10 mouse cellular contexts compared by ENCODE assay signal in the genomic region with DNA sequence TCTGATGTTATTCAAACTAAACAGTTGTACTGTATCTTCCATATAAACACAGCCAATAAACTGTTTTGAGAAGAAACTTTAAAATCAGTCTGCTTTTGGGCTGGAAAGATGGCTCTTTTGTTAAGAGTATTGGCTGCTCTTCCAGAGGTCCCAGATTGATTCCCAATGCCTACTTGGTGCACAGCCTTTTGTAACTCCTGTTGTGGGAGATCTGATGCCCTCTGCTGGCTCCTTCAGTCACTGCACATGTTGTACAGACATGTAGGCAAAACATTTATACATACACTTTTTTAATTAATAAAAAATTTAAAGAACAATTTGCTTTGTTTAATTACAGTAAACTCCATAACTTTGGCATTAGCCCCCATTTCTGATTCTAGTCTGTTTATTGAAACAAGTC.
A peak's percentile ranks its signal among the peaks of the same experiment; 100 is the strongest.
DNase-seq lines count a peak whose midpoint lies in the region; ATAC-seq and TF ChIP-seq lines count a peak whose summit lies in the region.
"Had no signal": no experiment of that assay in that cellular context is flagged by ENCODE, and none has a peak within 500 bp of the region (broad histone marks: within the 10 kb centered on the region; RNA-seq: fewer than 3 reads in every experiment).

No protein-coding gene starts in this region.

- no peaks in the 10 kb centered on the region for H3K4me1 ChIP-seq in hindbrain, embryonic 14.5 days (replicated peaks; ENCODE audit: control insufficient read depth, insufficient read depth, low read length)
- H3K4me1 ChIP-seq in hindbrain, embryonic 12.5 days: no peaks in the 10 kb centered on the region
- H3K4me1 ChIP-seq in CH12.LX (ENCODE audit: control insufficient read depth in 1 of 2, insufficient read depth in 2 of 2): no peaks in the 10 kb centered on the region
- no peaks in the 10 kb centered on the region for H3K4me1 ChIP-seq in embryonic facial prominence, embryonic 10.5 days
- H3K4me1 ChIP-seq: midbrain, embryonic 12.5 days had no signal

- H3K79me2 ChIP-seq in CH12.LX (replicated peaks; ENCODE audit: control insufficient read depth, extremely low read depth, insufficient read depth, poor library complexity, severe bottlenecking): no peaks in the 10 kb centered on the region

- TF ChIP-seq RAD21 in CH12.LX (IDR thresholded peaks at IDR 0.05; ENCODE audit: low read depth, low read length): peak; percentile 60

- peak; percentile 67 for DNase-seq in hindbrain, embryonic 14.5 days (ENCODE audit: low spot score)
- peak; percentile 62 for DNase-seq in CH12.LX (ENCODE audit: extremely low read depth)
- DNase-seq in adrenal gland, postnatal 25 days: peak; percentile 55
- DNase-seq in embryonic facial prominence, embryonic 10.5 days (ENCODE audit: low spot score): peak; percentile 61
- peak; percentile 62 for DNase-seq in kidney, postnatal 14 days
- peak; percentile 61 for DNase-seq in lung, postnatal 10 days
- peak; percentile 76 for DNase-seq in splenic B cell, adult 2 months (ENCODE audit: low read depth, low spot score)

- no peak for ATAC-seq in hindbrain, embryonic 14.5 days (ENCODE audit: low FRiP score)
- ATAC-seq in hindbrain, embryonic 12.5 days (ENCODE audit: low FRiP score): no peak

- no peak overlapping the region for H3K9ac ChIP-seq in hindbrain, embryonic 14.5 days
- H3K9ac ChIP-seq in hindbrain, embryonic 12.5 days: no peak overlapping the region
- H3K9ac ChIP-seq in CH12.LX (ENCODE audit: insufficient read depth, low read depth): no peak overlapping the region
- H3K9ac ChIP-seq: midbrain, embryonic 12.5 days had no signal

- dilution Hi-C loops in CH12.LX (cut with MboI; ENCODE audit: extremely low pct_ligation_motif_present, extremely low pct_unique_long_range_greater_than_20kb, low sequenced_read_pairs): no loop called here

- H3K27ac ChIP-seq in hindbrain, embryonic 14.5 days: no peak overlapping the region
- no peak overlapping the region for H3K27ac ChIP-seq in hindbrain, embryonic 12.5 days
- H3K27ac ChIP-seq in CH12.LX (ENCODE audit: insufficient read depth, low read depth): no peak overlapping the region
- H3K27ac ChIP-seq in embryonic facial prominence, embryonic 10.5 days (replicated peaks): no peak overlapping the region
- H3K27ac ChIP-seq: midbrain, embryonic 12.5 days had no signal

- H3K4me2 ChIP-seq in hindbrain, embryonic 14.5 days (replicated peaks): no peak overlapping the region
- H3K4me2 ChIP-seq in hindbrain, embryonic 12.5 days (replicated peaks): no peak overlapping the region
- no peak overlapping the region for H3K4me2 ChIP-seq in CH12.LX (ENCODE audit: insufficient read depth, low read depth, poor library complexity, severe bottlenecking)
- H3K4me2 ChIP-seq: midbrain, embryonic 12.5 days had no signal

- H3K36me3 ChIP-seq in hindbrain, embryonic 14.5 days (replicated peaks; ENCODE audit: control insufficient read depth, insufficient read depth): peaks cover 20% of the 10 kb centered on the region
- H3K36me3 ChIP-seq in hindbrain, embryonic 12.5 days: peaks cover 5% of the 10 kb centered on the region; the same call in 1 of the 2 replicates
- peaks cover 12 to 73% of the 10 kb centered on the region in 2 experiments for H3K36me3 ChIP-seq in CH12.LX (replicated peaks in 1 of 2; ENCODE audit: control insufficient read depth in 1 of 2, insufficient read depth in 1 of 2, low read length in 1 of 2)
- H3K36me3 ChIP-seq in embryonic facial prominence, embryonic 10.5 days (replicated peaks): peaks cover 54% of the 10 kb centered on the region
- H3K36me3 ChIP-seq in splenic B cell, adult 2 months (ENCODE audit: control insufficient read depth, insufficient read depth, low read length, poor library complexity, severe bottlenecking): no peaks in the 10 kb centered on the region

- peak; percentile 58 to 86 for TF ChIP-seq CTCF in CH12.LX (conservative IDR thresholded peaks at IDR 0.05 in 1 of 2, IDR thresholded peaks at IDR 0.05 in 1 of 2; ENCODE audit: low read depth in 2 of 2, low read length in 2 of 2)

- H3K9me3 ChIP-seq in hindbrain, embryonic 14.5 days (ENCODE audit: control insufficient read depth, low read length): no peaks in the 10 kb centered on the region
- no peaks in the 10 kb centered on the region for H3K9me3 ChIP-seq in hindbrain, embryonic 12.5 days (replicated peaks)
- H3K9me3 ChIP-seq in CH12.LX (replicated peaks; ENCODE audit: low read length): no peaks in the 10 kb centered on the region
- H3K9me3 ChIP-seq in embryonic facial prominence, embryonic 10.5 days: no peaks in the 10 kb centered on the region
- H3K9me3 ChIP-seq: midbrain, embryonic 12.5 days had no signal

- no peak for TF ChIP-seq EP300 in CH12.LX (IDR thresholded peaks at IDR 0.05; ENCODE audit: low read length)

- in situ Hi-C loops in CH12.LX (cut with MboI; ENCODE audit: low pct_ligation_motif_present, low pct_unique_long_range_greater_than_20kb, low sequenced_read_pairs): no loop called here

- no peak overlapping the region for H3K4me3 ChIP-seq in hindbrain, embryonic 14.5 days (replicated peaks; ENCODE audit: low read length)
- H3K4me3 ChIP-seq in hindbrain, embryonic 12.5 days: no peak overlapping the region
- no peak overlapping the region for H3K4me3 ChIP-seq in CH12.LX (replicated peaks in 1 of 3; ENCODE audit: low read depth in 2 of 3, low read length in 2 of 3, poor library complexity in 1 of 3)
- no peak overlapping the region for H3K4me3 ChIP-seq in embryonic facial prominence, embryonic 10.5 days
- H3K4me3 ChIP-seq: erythroblast, embryonic 14.5 days; midbrain, embryonic 12.5 days had no signal

- TF ChIP-seq POLR2A in CH12.LX (IDR thresholded peaks at IDR 0.05; ENCODE audit: low read depth, low read length): no peak

- H3K27me3 ChIP-seq in hindbrain, embryonic 14.5 days (ENCODE audit: control insufficient read depth, insufficient read depth, low read length): no peaks in the 10 kb centered on the region
- no peaks in the 10 kb centered on the region for H3K27me3 ChIP-seq in hindbrain, embryonic 12.5 days
- H3K27me3 ChIP-seq in CH12.LX (replicated peaks): no peaks in the 10 kb centered on the region
- H3K27me3 ChIP-seq in embryonic facial prominence, embryonic 10.5 days (replicated peaks; ENCODE audit: low read depth, poor library complexity, severe bottlenecking): no peaks in the 10 kb centered on the region
- H3K27me3 ChIP-seq in splenic B cell, adult 2 months (ENCODE audit: control insufficient read depth, insufficient read depth, low read length, poor library complexity, severe bottlenecking): no peaks in the 10 kb centered on the region
- H3K27me3 ChIP-seq: midbrain, embryonic 12.5 days had no signal

TF ChIP-seq in CH12.LX, 34 proteins besides CTCF, POLR2A, EP300 and RAD21:
- TF ChIP-seq UBTF (IDR thresholded peaks at IDR 0.05; ENCODE audit: low read depth, low read length) (no peak), E2F4 (IDR thresholded peaks at IDR 0.05; ENCODE audit: insufficient replicate concordance, low read depth, low read length) (0 out of 2 replicates have a peak, but pooled peaks have one; percentile 42), NRF1 (IDR thresholded peaks at IDR 0.05; ENCODE audit: low read depth, low read length) (no peak), HCFC1 (IDR thresholded peaks at IDR 0.05; ENCODE audit: low read depth, low read length) (no peak), MAFK (IDR thresholded peaks at IDR 0.05; ENCODE audit: insufficient replicate concordance, low read length) (no peak), MEF2A (IDR thresholded peaks at IDR 0.05; ENCODE audit: borderline replicate concordance, low read depth, low read length) (no peak), ZMIZ1 (IDR thresholded peaks at IDR 0.05; ENCODE audit: low read depth, low read length) (no peak), SMC3 (IDR thresholded peaks at IDR 0.05; ENCODE audit: low read depth, low read length) (peak; percentile 84), ETS1 (conservative IDR thresholded peaks at IDR 0.05; ENCODE audit: low read depth, low read length) (no peak), TBP (conservative IDR thresholded peaks at IDR 0.05; ENCODE audit: low read depth, low read length) (no peak), IRF4 (IDR thresholded peaks at IDR 0.05; ENCODE audit: low read depth, low read length) (no peak), ZNF384 (IDR thresholded peaks at IDR 0.05; ENCODE audit: low read depth, low read length) (no peak), USF1 (IDR thresholded peaks at IDR 0.05; ENCODE audit: low read depth, low read length) (no peak), MYC (IDR thresholded peaks at IDR 0.05; ENCODE audit: low read depth, low read length) (peak; percentile 64; the same call in 1 of the 2 replicates), POLR2AphosphoS2 (IDR thresholded peaks at IDR 0.05; ENCODE audit: low read depth, low read length) (no peak), ZC3H11A (IDR thresholded peaks at IDR 0.05; ENCODE audit: low read depth, low read length) (0 out of 2 replicates have a peak, but pooled peaks have one; percentile 16), MAX (IDR thresholded peaks at IDR 0.05; ENCODE audit: low read length) (peak; percentile 49; the same call in 1 of the 2 replicates), MAZ (IDR thresholded peaks at IDR 0.05; ENCODE audit: low read depth, low read length) (no peak), JUN (IDR thresholded peaks at IDR 0.05; ENCODE audit: insufficient read depth, low read depth, low read length) (no peak), GABPA (IDR thresholded peaks at IDR 0.05; ENCODE audit: insufficient replicate concordance, low read depth, low read length) (no peak), TCF12 (IDR thresholded peaks at IDR 0.05; ENCODE audit: low read depth, low read length) (no peak), RCOR1 (conservative IDR thresholded peaks at IDR 0.05; ENCODE audit: low read depth, low read length) (no peak), KAT2A (IDR thresholded peaks at IDR 0.05; ENCODE audit: insufficient replicate concordance, low read length) (no peak), JUND (conservative IDR thresholded peaks at IDR 0.05; ENCODE audit: low read depth, low read length) (0 out of 2 replicates have a peak, but pooled peaks have one; percentile 8), ELF1 (IDR thresholded peaks at IDR 0.05; ENCODE audit: low read depth, low read length) (no peak), SIN3A (IDR thresholded peaks at IDR 0.05; ENCODE audit: low read length) (no peak), USF2 (conservative IDR thresholded peaks at IDR 0.05; ENCODE audit: low read depth, low read length) (no peak), NELFE (IDR thresholded peaks at IDR 0.05; ENCODE audit: low read depth, low read length) (no peak), CHD1 (IDR thresholded peaks at IDR 0.05; ENCODE audit: low read depth, low read length) (no peak), BHLHE40 (IDR thresholded peaks at IDR 0.05; ENCODE audit: low read depth, low read length) (no peak)
